Mouse (Mus musculus) neural tube, embryonic 10.5 days (tissue): ENCODE results near the gene Mttp.

ENCODE experiments used
- DNase-seq: peaks from one replicate; pipeline ENCODE4 v3.0.0-alpha.2; 2017; ENCODE audit warnings: low spot score; ENCODE audit errors: extremely low spot score

Gene Mttp

GRCm38 (mm10) chr3:138083896-138084295 is 60.9 kb downstream of the Mttp start:
- no peak for DNase-seq

GRCm38 (mm10) chr3:138083073-138083637 is 61.6 kb downstream of the Mttp start:
- no peak for DNase-seq

GRCm38 (mm10) chr3:138078701-138079100 is 66.1 kb downstream of the Mttp start:
- DNase-seq: no peak

- no peak for DNase-seq
These were observed 67.1 kb downstream of the Mttp start for GRCm38 (mm10) chr3:138077476-138078340.

- no peak for DNase-seq
These were observed 69.6 kb downstream of the Mttp start for GRCm38 (mm10) chr3:138075209-138075608.

GRCm38 (mm10) chr3:138074214-138074613 is 70.6 kb downstream of the Mttp start:
- DNase-seq: no peak

- DNase-seq: no peak
These were observed 73.2 kb downstream of the Mttp start for GRCm38 (mm10) chr3:138071476-138072073.

- DNase-seq: no peak
These were observed 73.8 kb downstream of the Mttp start for GRCm38 (mm10) chr3:138071004-138071403.

- no peak for DNase-seq
These were observed 74.8 kb downstream of the Mttp start for GRCm38 (mm10) chr3:138069756-138070511.

- DNase-seq: no peak
These were observed 76.7 kb downstream of the Mttp start for GRCm38 (mm10) chr3:138068103-138068502.

- no peak for DNase-seq
These were observed 77.5 kb downstream of the Mttp start, which contains the start of gene Gm5105 for GRCm38 (mm10) chr3:138067288-138067687. Gene Gm5105 (minus strand): TSS chr3:138067388.

GRCm38 (mm10) chr3:138066348-138066856 is 78.4 kb downstream of the Mttp start:
- DNase-seq: no peak

- DNase-seq: no peak
These were observed 78.8 kb downstream of the Mttp start for GRCm38 (mm10) chr3:138065930-138066329.

GRCm38 (mm10) chr3:138064732-138065645 is 79.8 kb downstream of the Mttp start, which contains the start of gene 1110002E22Rik:
Gene 1110002E22Rik (plus strand): TSS chr3:138065052.
- DNase-seq: no peak

- no peak for DNase-seq
These were observed 80.9 kb downstream of the Mttp start for GRCm38 (mm10) chr3:138063731-138064329.

- no peak for DNase-seq
These were observed 82.1 kb downstream of the Mttp start for GRCm38 (mm10) chr3:138062673-138063072.

- no peak for DNase-seq
These were observed 83.4 kb downstream of the Mttp start for GRCm38 (mm10) chr3:138061205-138061911.

- no peak for DNase-seq
These were observed 84.3 kb downstream of the Mttp start for GRCm38 (mm10) chr3:138060429-138060828.

- no peak for DNase-seq
These were observed 86.5 kb downstream of the Mttp start for GRCm38 (mm10) chr3:138058226-138058625.
